Mouse (Mus musculus) neural tube, embryonic 11.5 days (tissue): ENCODE results near the gene Pabpc5. TPM values are rescaled to one million over a fixed set of nuclear protein-coding genes. Genes with fewer than 3 reads are reported as not detected.

Experiments
- ATAC-seq: fragments of 200-750 bp; cut with Nextera tagmentation; 2 replicates; pipeline ENCODE4 v1.8.0; 2017; ENCODE audit warnings: moderate number of reproducible peaks, mild to moderate bottlenecking, moderate TSS enrichment, moderate library complexity; ENCODE audit not compliant: insufficient read depth, low FRiP score, low TSS enrichment
- DNase-seq: peaks from one replicate; pipeline ENCODE4 v3.0.0-alpha.2; 2015; ENCODE audit warnings: low spot score
- H3K27ac ChIP-seq: fragments of 300-500 bp; sonication (generic); 2 replicates; pipeline ENCODE4 v1.5.1; 2014; ENCODE audit warnings: low read depth, mild to moderate bottlenecking, low read length
- H3K27me3 ChIP-seq: fragments of 300-500 bp; sonication (generic); 2 replicates; pipeline ENCODE4 v1.6.1; 2014; ENCODE audit warnings: mild to moderate bottlenecking, low read length, mixed read lengths; ENCODE audit not compliant: control insufficient read depth, insufficient read depth
- H3K36me3 ChIP-seq: fragments of 300-500 bp; sonication (generic); 2 replicates; pipeline ENCODE4 v1.6.1; 2014; ENCODE audit warnings: mild to moderate bottlenecking, low read length, moderate library complexity, mixed read lengths; ENCODE audit not compliant: control insufficient read depth, insufficient read depth
- H3K4me1 ChIP-seq: fragments of 300-500 bp; sonication (generic); 2 replicates; pipeline ENCODE4 v1.6.1; 2014; ENCODE audit warnings: low read length, mixed read lengths; ENCODE audit not compliant: control insufficient read depth, insufficient read depth
- H3K4me2 ChIP-seq: fragments of 300-500 bp; sonication (generic); 2 replicates; pipeline ENCODE4 v1.6.1; 2014; ENCODE audit warnings: low read depth, mild to moderate bottlenecking, moderate library complexity
- H3K4me3 ChIP-seq: fragments of 300-500 bp; sonication (generic); 2 replicates; pipeline ENCODE4 v1.5.1; 2014; ENCODE audit warnings: low read depth, low read length
- H3K9ac ChIP-seq: fragments of 300-500 bp; sonication (generic); 2 replicates; pipeline ENCODE4 v1.6.1; 2014; ENCODE audit warnings: mild to moderate bottlenecking, low read length
- H3K9me3 ChIP-seq: fragments of 300-500 bp; sonication (generic); 2 replicates; pipeline ENCODE4 v1.6.1; 2016; ENCODE audit warnings: low read length; ENCODE audit not compliant: control insufficient read depth
- WGBS: fragments of 180-500 bp; shearing (Covaris S2); extraction: QIAGEN DNeasy Blood & Tissue Kit; methylation state at CpG from one replicate; pipeline ENCODE4 v1.1.7; 2014; 5-methylcytosine and 5-hydroxymethylcytosine counted together
- polyA plus RNA-seq: library from polyadenylated mRNA; unstranded; fragments of >200 nt; fragmentation: Nextera tagmentation; extraction: Ambion mirVana; gene quantifications from 2 replicates; pipeline ENCODE4 v1.2.1, GENCODE M21; 2014

Gene Pabpc5
- polyA plus RNA-seq: 0.52 and 0.92 TPM in 2 replicates

DNA sequence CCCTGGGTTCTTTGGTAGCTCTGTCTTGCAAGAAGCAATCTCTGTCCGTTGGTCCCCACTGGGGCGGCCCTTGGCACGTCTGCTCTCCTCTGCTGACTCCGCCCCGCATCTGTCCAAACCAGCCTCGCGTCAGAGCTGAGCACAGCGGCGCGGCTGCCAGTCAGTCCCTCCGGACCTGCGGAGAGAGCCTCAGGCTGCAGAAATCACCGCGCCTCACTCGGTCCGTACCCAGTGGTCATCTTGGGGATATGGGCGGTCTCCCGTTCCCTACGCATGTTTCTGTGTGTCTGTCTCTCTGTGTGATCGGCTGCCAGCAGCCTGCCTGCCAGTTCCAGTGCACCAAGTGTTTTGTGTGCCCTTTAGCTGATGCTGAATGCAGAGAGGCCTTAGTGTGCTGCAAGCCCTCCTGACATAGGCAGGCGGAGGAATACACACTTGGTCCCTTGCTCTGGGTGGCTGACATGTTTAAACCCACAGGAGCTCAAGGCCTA is at the start of gene Pabpc5:
Gene Pabpc5 (plus strand): TSS at position 116 of the 491 bp plus-strand sequence.
- Histone ChIP-seq H3K36me3 (no peaks in the 10 kb centered on the region), H3K4me3 (peak within 1 kb of the TSS; percentile 32), H3K9ac (peak within 1 kb of the TSS; percentile 47), H3K27me3 (no peaks in the 10 kb centered on the region), H3K4me2 (peak within 1 kb of the TSS; percentile 34), H3K4me1 (no peaks in the 10 kb centered on the region), H3K9me3 (no peaks in the 10 kb centered on the region), H3K27ac (peak within 1 kb of the TSS; percentile 70)
- 7% methylated on average over 21 of the region's 21 CpGs for WGBS
- DNase-seq (peak; percentile 76), ATAC-seq (peak; percentile 97)

- WGBS: 93% methylated on average over 3 of the region's 3 CpGs
- no peak overlapping the region for H3K4me2 ChIP-seq
- H3K4me1 ChIP-seq: no peaks in the 10 kb centered on the region
- H3K27ac ChIP-seq: no peak overlapping the region
- H3K9ac ChIP-seq: no peak overlapping the region
- ATAC-seq (no peak), DNase-seq (no peak)
- H3K4me3 ChIP-seq: no peak overlapping the region
- H3K9me3 ChIP-seq: no peaks in the 10 kb centered on the region
- no peaks in the 10 kb centered on the region for H3K27me3 ChIP-seq
- no peaks in the 10 kb centered on the region for H3K36me3 ChIP-seq
These were observed 39.9 kb upstream of the Pabpc5 start for GRCm38 (mm10) chrX:119886957-119887593.

DNA sequence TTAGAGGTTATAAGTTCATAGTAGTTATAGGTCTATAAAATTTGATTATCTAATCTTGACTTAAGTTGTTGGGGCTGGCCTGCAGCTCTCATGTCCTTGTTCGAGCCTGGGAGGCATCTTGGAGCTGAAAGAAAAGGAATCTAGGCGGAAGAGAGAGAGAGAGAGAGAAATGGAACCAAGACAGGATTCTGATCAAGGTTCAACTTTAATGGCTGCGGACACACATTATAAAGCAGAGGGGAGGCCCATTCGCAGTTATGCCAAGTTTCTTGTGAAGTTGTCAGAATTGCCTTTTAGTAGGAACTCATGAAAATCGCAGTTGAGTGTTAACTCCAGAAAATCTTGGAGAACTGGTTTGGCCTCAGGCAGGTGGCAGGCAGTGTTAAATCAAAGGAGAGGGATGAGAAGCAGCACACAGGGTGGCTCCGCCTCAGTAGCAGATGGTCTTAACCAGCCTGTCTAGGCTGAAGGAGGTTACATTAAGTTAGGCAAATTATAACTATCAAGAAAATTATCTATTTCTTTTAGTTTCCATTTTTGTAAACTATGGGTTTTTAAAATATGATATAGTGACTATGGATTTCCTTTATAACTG is 38.6 kb upstream of the Pabpc5 start:
- Histone ChIP-seq H3K4me1 (no peaks in the 10 kb centered on the region), H3K9me3 (no peaks in the 10 kb centered on the region), H3K27me3 (no peaks in the 10 kb centered on the region), H3K36me3 (no peaks in the 10 kb centered on the region), H3K4me2 (no peak overlapping the region), H3K9ac (no peak overlapping the region), H3K4me3 (no peak overlapping the region), H3K27ac (no peak overlapping the region)
- 77% methylated on average over 6 of the region's 6 CpGs for WGBS
- DNase-seq: no peak
- no peak for ATAC-seq

GRCm38 (mm10) chrX:119927852-119928251 is 856 bp downstream of the Pabpc5 start:
- WGBS: 62% methylated on average over 5 of the region's 5 CpGs
- Histone ChIP-seq H3K9me3 (no peaks in the 10 kb centered on the region), H3K36me3 (no peaks in the 10 kb centered on the region), H3K9ac (no peak overlapping the region), H3K27ac (no peak overlapping the region), H3K4me3 (no peak overlapping the region), H3K27me3 (no peaks in the 10 kb centered on the region), H3K4me1 (no peaks in the 10 kb centered on the region), H3K4me2 (no peak overlapping the region)
- ATAC-seq (0 out of 2 replicates have a peak, but pooled peaks have one; percentile 14), DNase-seq (peak; percentile 10)
